Mouse (Mus musculus) liver, postnatal 0 days (tissue): ENCODE results near the gene Fam155a. TPM values are rescaled to one million over a fixed set of nuclear protein-coding genes. Genes with fewer than 3 reads are reported as not detected.
A peak's percentile ranks its signal among the peaks of the same experiment; 100 is the strongest.

Experiments
- ATAC-seq: fragments of 200-750 bp; cut with Nextera tagmentation; 2 replicates; pipeline ENCODE4 v1.8.0; 2017; ENCODE audit warnings: mild to moderate bottlenecking, moderate library complexity
- DNase-seq: peaks from one replicate; pipeline ENCODE4 v3.0.0-alpha.2; 2016
- H3K27ac ChIP-seq: fragments of 300-500 bp; sonication (generic); 2 replicates; pipeline ENCODE4 v1.5.1; 2014; ENCODE audit warnings: antibody characterized with exemption, moderate library complexity, mild to moderate bottlenecking, low read depth
- H3K27me3 ChIP-seq: fragments of 300-500 bp; sonication (generic); 2 replicates; pipeline ENCODE4 v1.6.1; 2014; ENCODE audit warnings: low read length, control low read depth, mixed read lengths; ENCODE audit not compliant: insufficient read depth
- H3K36me3 ChIP-seq: fragments of 300-500 bp; sonication (generic); replicated peaks from 2 replicates; pipeline ENCODE4 v1.6.1; 2014; ENCODE audit warnings: mild to moderate bottlenecking, control low read depth, low read length, moderate library complexity, mixed read lengths; ENCODE audit not compliant: insufficient read depth
- H3K4me1 ChIP-seq: fragments of 300-500 bp; sonication (generic); 2 replicates; pipeline ENCODE4 v1.6.1; 2014; ENCODE audit warnings: antibody characterized with exemption, mild to moderate bottlenecking, control low read depth; ENCODE audit not compliant: insufficient read depth
- H3K4me2 ChIP-seq: fragments of 300-500 bp; sonication (generic); 2 replicates; pipeline ENCODE4 v1.6.1; 2014; ENCODE audit warnings: low read depth, mild to moderate bottlenecking, low read length, moderate library complexity, mixed read lengths
- H3K4me3 ChIP-seq: fragments of 300-500 bp; sonication (generic); 2 replicates; pipeline ENCODE4 v1.5.1; 2014; ENCODE audit warnings: low read depth, low read length
- H3K9ac ChIP-seq: fragments of 300-500 bp; sonication (generic); replicated peaks from 2 replicates; pipeline ENCODE4 v1.6.1; 2014; ENCODE audit warnings: mild to moderate bottlenecking, moderate library complexity
- H3K9me3 ChIP-seq: fragments of 300-500 bp; sonication (generic); 2 replicates; pipeline ENCODE4 v1.6.1; 2016; ENCODE audit warnings: mild to moderate bottlenecking, control low read depth, low read length, mixed read lengths
- CTCF ChIP-seq: sonication (generic); IDR thresholded peaks from 2 replicates; pipeline ENCODE4 v1.5.1; 2016; ENCODE audit warnings: antibody characterized with exemption, low read depth
- EP300 ChIP-seq: IDR thresholded peaks from 2 replicates; pipeline ENCODE4 v1.6.1; 2016; ENCODE audit warnings: antibody characterized with exemption, low read depth, mild to moderate bottlenecking
- WGBS: fragments of 180-500 bp; shearing (Covaris S2); extraction: QIAGEN DNeasy Blood & Tissue Kit; methylation state at CpG from one replicate; pipeline ENCODE4 v1.1.7; 2014; ENCODE audit not compliant: insufficient replicate concordance; 5-methylcytosine and 5-hydroxymethylcytosine counted together
- polyA plus RNA-seq: library from polyadenylated mRNA; unstranded; fragments of >200 nt; fragmentation: Nextera tagmentation; extraction: Ambion mirVana; gene quantifications from 2 replicates; pipeline ENCODE4 v1.2.1, GENCODE M21; 2015

Fam155a gene
- polyA plus RNA-seq, 1 experiment from 2014 or later: not detected

GRCm38 (mm10) chr8:9185200-9185599, 585.8 kb downstream of the Fam155a start:
- Histone ChIP-seq H3K9me3 (no peaks in the 10 kb centered on the region), H3K27me3 (no peaks in the 10 kb centered on the region), H3K4me2 (no peak overlapping the region), H3K36me3 (no peaks in the 10 kb centered on the region), H3K27ac (no peak overlapping the region), H3K9ac (no peak overlapping the region), H3K4me1 (no peaks in the 10 kb centered on the region), H3K4me3 (no peak overlapping the region)
- ATAC-seq (no peak), DNase-seq (no peak)
- TF ChIP-seq CTCF (no peak), EP300 (no peak)
- WGBS: 20% methylated on average over 2 of the region's 2 CpGs

- no peaks in the 10 kb centered on the region for H3K9me3 ChIP-seq
- H3K4me3 ChIP-seq: no peak overlapping the region
- H3K4me2 ChIP-seq: no peak overlapping the region
- 86% methylated on average over 7 of the region's 7 CpGs for WGBS
- no peak overlapping the region for H3K9ac ChIP-seq
- DNase-seq (no peak), ATAC-seq (no peak)
- H3K27me3 ChIP-seq: no peaks in the 10 kb centered on the region
- TF ChIP-seq CTCF (no peak), EP300 (no peak)
- H3K4me1 ChIP-seq: no peaks in the 10 kb centered on the region
- no peak overlapping the region for H3K27ac ChIP-seq
- H3K36me3 ChIP-seq: no peaks in the 10 kb centered on the region
These were observed 588.5 kb downstream of the Fam155a start for GRCm38 (mm10) chr8:9182461-9182860.

- no peak overlapping the region for H3K4me2 ChIP-seq
- H3K9ac ChIP-seq: no peak overlapping the region
- H3K27me3 ChIP-seq: no peaks in the 10 kb centered on the region
- H3K27ac ChIP-seq: no peak overlapping the region
- H3K4me3 ChIP-seq: no peak overlapping the region
- H3K36me3 ChIP-seq: no peaks in the 10 kb centered on the region
- no peak for DNase-seq
- TF ChIP-seq EP300: no peak
- no peak for TF ChIP-seq CTCF
- 78% methylated on average over 17 of the region's 17 CpGs for WGBS
- H3K9me3 ChIP-seq: no peaks in the 10 kb centered on the region
- no peaks in the 10 kb centered on the region for H3K4me1 ChIP-seq
- ATAC-seq: no peak
These were observed 590.2 kb downstream of the Fam155a start for GRCm38 (mm10) chr8:9180686-9181315.

GRCm38 (mm10) chr8:9176974-9177373, 594.0 kb downstream of the Fam155a start:
- H3K27me3 ChIP-seq: no peaks in the 10 kb centered on the region
- no peak overlapping the region for H3K4me3 ChIP-seq
- no peaks in the 10 kb centered on the region for H3K9me3 ChIP-seq
- WGBS: 78% methylated on average over 7 of the region's 7 CpGs
- no peak overlapping the region for H3K27ac ChIP-seq
- no peak overlapping the region for H3K9ac ChIP-seq
- DNase-seq (no peak), ATAC-seq (no peak)
- no peaks in the 10 kb centered on the region for H3K36me3 ChIP-seq
- H3K4me2 ChIP-seq: no peak overlapping the region
- no peak for TF ChIP-seq EP300
- TF ChIP-seq CTCF: no peak
- H3K4me1 ChIP-seq: no peaks in the 10 kb centered on the region

GRCm38 (mm10) chr8:9174865-9175565, 595.9 kb downstream of the Fam155a start:
- no peaks in the 10 kb centered on the region for H3K36me3 ChIP-seq
- peak; percentile 67 for DNase-seq
- WGBS: 28% methylated on average over 9 of the region's 9 CpGs
- H3K9me3 ChIP-seq: no peaks in the 10 kb centered on the region
- H3K9ac ChIP-seq: no peak overlapping the region
- ATAC-seq: no peak
- H3K4me2 ChIP-seq: no peak overlapping the region
- H3K4me3 ChIP-seq: no peak overlapping the region
- TF ChIP-seq EP300: no peak
- TF ChIP-seq CTCF: peak; percentile 81
- no peaks in the 10 kb centered on the region for H3K27me3 ChIP-seq
- no peak overlapping the region for H3K27ac ChIP-seq
- no peaks in the 10 kb centered on the region for H3K4me1 ChIP-seq

GRCm38 (mm10) chr8:9171848-9172247, 599.1 kb downstream of the Fam155a start:
- H3K27me3 ChIP-seq: no peaks in the 10 kb centered on the region
- H3K36me3 ChIP-seq: no peaks in the 10 kb centered on the region
- 56% methylated on average over 5 of the region's 5 CpGs for WGBS
- H3K9ac ChIP-seq: no peak overlapping the region
- DNase-seq: no peak
- no peak for ATAC-seq
- no peak overlapping the region for H3K4me2 ChIP-seq
- no peak overlapping the region for H3K27ac ChIP-seq
- no peak overlapping the region for H3K4me3 ChIP-seq
- H3K9me3 ChIP-seq: no peaks in the 10 kb centered on the region
- H3K4me1 ChIP-seq: no peaks in the 10 kb centered on the region
- no peak for TF ChIP-seq EP300
- no peak for TF ChIP-seq CTCF
